Mouse (Mus musculus) CH12.LX (cell line): ENCODE data around the gene Baiap2l1. TPM values are rescaled to one million over a fixed set of nuclear protein-coding genes. Genes with fewer than 3 reads are reported as not detected.

ENCODE experiments used
- DNase-seq: peaks from one replicate; pipeline ENCODE4 v3.0.0-alpha.2; 2013; ENCODE audit errors: extremely low read depth
- H3K27ac ChIP-seq: 2 replicates; pipeline ENCODE4 v1.5.1; 2012; ENCODE audit warnings: low read depth, mild to moderate bottlenecking, control low read depth, moderate library complexity; ENCODE audit not compliant: insufficient read depth
- H3K27me3 ChIP-seq: replicated peaks from 2 replicates; pipeline ENCODE3; 2012; ENCODE audit warnings: inconsistent platforms
- H3K36me3 ChIP-seq, 2 experiments: replicated peaks in 1 of 2; 2 replicates each; pipeline versions ENCODE3 to v1.6.1; 2012; ENCODE audit warnings: inconsistent platforms in 1 of 2, low read length in 1 of 2, mild to moderate bottlenecking in 1 of 2, mixed read lengths in 1 of 2, moderate library complexity in 1 of 2; ENCODE audit not compliant: control insufficient read depth in 1 of 2, insufficient read depth in 1 of 2
- H3K4me1 ChIP-seq, 2 experiments: 2 replicates each; pipeline ENCODE4 v1.6.1; 2012; ENCODE audit warnings: inconsistent platforms in 1 of 2, moderate library complexity in 1 of 2; ENCODE audit not compliant: insufficient read depth in 2 of 2, control insufficient read depth in 1 of 2
- H3K4me2 ChIP-seq: 2 replicates; pipeline ENCODE4 v1.6.1; 2012; ENCODE audit warnings: low read depth, mild to moderate bottlenecking, control low read depth; ENCODE audit not compliant: poor library complexity, insufficient read depth, severe bottlenecking
- H3K4me3 ChIP-seq, 3 experiments: fragments of 150-350 bp in 1 of 3; sonication (generic) in 1 of 3; replicated peaks in 1 of 3; 2 replicates each; pipeline versions ENCODE3 to v1.5.1; 2011 to 2012; ENCODE audit warnings: low read depth in 2 of 3, low read length in 2 of 3, mild to moderate bottlenecking in 2 of 3, moderate library complexity in 2 of 3, control low read depth in 1 of 3, improper control_type of control experiment in 1 of 3, inconsistent platforms in 1 of 3, mixed read lengths in 1 of 3; ENCODE audit not compliant: poor library complexity in 1 of 3
- H3K79me2 ChIP-seq: replicated peaks from 2 replicates; pipeline ENCODE4 v1.6.1; 2012; ENCODE audit warnings: mild to moderate bottlenecking, moderate library complexity; ENCODE audit not compliant: control insufficient read depth, poor library complexity, insufficient read depth, severe bottlenecking; ENCODE audit errors: extremely low read depth
- H3K9ac ChIP-seq: 2 replicates; pipeline ENCODE4 v1.6.1; 2012; ENCODE audit warnings: low read depth, mild to moderate bottlenecking, control low read depth, moderate library complexity; ENCODE audit not compliant: insufficient read depth
- H3K9me3 ChIP-seq: replicated peaks from 2 replicates; pipeline ENCODE3; 2012; ENCODE audit warnings: low read length, inconsistent platforms, mixed read lengths
- BHLHE40 ChIP-seq: IDR thresholded peaks from 2 replicates; pipeline ENCODE4 v1.6.1; 2011; ENCODE audit warnings: mild to moderate bottlenecking, low read depth, low read length, improper control_type of control experiment
- CHD2 ChIP-seq: IDR thresholded peaks from 2 replicates; pipeline ENCODE4 v1.6.1; 2011; ENCODE audit warnings: low read length, improper control_type of control experiment
- CTCF ChIP-seq, 2 experiments: IDR thresholded peaks in 1 of 2; conservative IDR thresholded peaks in 1 of 2; 2 replicates each; pipeline ENCODE4 v1.5.1; 2011 to 2012; ENCODE audit warnings: low read depth in 2 of 2, low read length in 2 of 2, improper control_type of control experiment in 1 of 2, inconsistent platforms in 1 of 2, mild to moderate bottlenecking in 1 of 2, moderate library complexity in 1 of 2
- E2F4 ChIP-seq: IDR thresholded peaks from 2 replicates; pipeline ENCODE4 v1.6.1; 2011; ENCODE audit warnings: low read depth, low read length, improper control_type of control experiment; ENCODE audit not compliant: insufficient replicate concordance
- ELF1 ChIP-seq: IDR thresholded peaks from 2 replicates; pipeline ENCODE4 v1.6.1; 2014; ENCODE audit warnings: low read depth, mild to moderate bottlenecking, inconsistent platforms, low read length, improper control_type of control experiment
- EP300 ChIP-seq: IDR thresholded peaks from 2 replicates; pipeline ENCODE4 v1.6.1; 2011; ENCODE audit warnings: low read length, improper control_type of control experiment
- ETS1 ChIP-seq: conservative IDR thresholded peaks from 2 replicates; pipeline ENCODE4 v1.6.1; 2012; ENCODE audit warnings: low read depth, mild to moderate bottlenecking, inconsistent platforms, low read length, improper control_type of control experiment, moderate library complexity
- IRF4 ChIP-seq: IDR thresholded peaks from 2 replicates; pipeline ENCODE4 v1.6.1; 2014; ENCODE audit warnings: low read depth, mild to moderate bottlenecking, inconsistent platforms, low read length, improper control_type of control experiment
- MAFK ChIP-seq: IDR thresholded peaks from 2 replicates; pipeline ENCODE4 v1.6.1; 2011; ENCODE audit warnings: low read length, improper control_type of control experiment; ENCODE audit not compliant: insufficient replicate concordance
- MAX ChIP-seq: IDR thresholded peaks from 2 replicates; pipeline ENCODE4 v1.6.1; 2011; ENCODE audit warnings: low read length, improper control_type of control experiment
- MAZ ChIP-seq: IDR thresholded peaks from 2 replicates; pipeline ENCODE4 v1.6.1; 2012; ENCODE audit warnings: low read depth, mild to moderate bottlenecking, inconsistent platforms, low read length, improper control_type of control experiment, moderate library complexity
- MXI1 ChIP-seq: IDR thresholded peaks from 2 replicates; pipeline ENCODE4 v1.6.1; 2011; ENCODE audit warnings: mild to moderate bottlenecking, low read depth, low read length, improper control_type of control experiment
- MYC ChIP-seq: IDR thresholded peaks from 2 replicates; pipeline ENCODE4 v1.6.1; 2011; ENCODE audit warnings: low read depth, mild to moderate bottlenecking, improper control_type of control experiment, low read length
- NRF1 ChIP-seq: IDR thresholded peaks from 2 replicates; pipeline ENCODE4 v1.6.1; 2014; ENCODE audit warnings: low read depth, mild to moderate bottlenecking, inconsistent platforms, low read length, improper control_type of control experiment, moderate library complexity
- POLR2A ChIP-seq: IDR thresholded peaks from 2 replicates; pipeline ENCODE4 v1.6.1; 2011; ENCODE audit warnings: low read depth, mild to moderate bottlenecking, improper control_type of control experiment, low read length
- RAD21 ChIP-seq: IDR thresholded peaks from 2 replicates; pipeline ENCODE4 v1.6.1; 2011; ENCODE audit warnings: low read depth, mild to moderate bottlenecking, low read length, improper control_type of control experiment, moderate library complexity
- RCOR1 ChIP-seq: conservative IDR thresholded peaks from 2 replicates; pipeline ENCODE4 v1.6.1; 2012; ENCODE audit warnings: low read depth, mild to moderate bottlenecking, inconsistent platforms, low read length, improper control_type of control experiment
- SMC3 ChIP-seq: IDR thresholded peaks from 2 replicates; pipeline ENCODE4 v1.6.1; 2011; ENCODE audit warnings: low read depth, low read length, improper control_type of control experiment
- TCF12 ChIP-seq: IDR thresholded peaks from 2 replicates; pipeline ENCODE4 v1.6.1; 2014; ENCODE audit warnings: low read depth, mild to moderate bottlenecking, inconsistent platforms, low read length, improper control_type of control experiment
- USF1 ChIP-seq: IDR thresholded peaks from 2 replicates; pipeline ENCODE4 v1.6.1; 2014; ENCODE audit warnings: low read depth, mild to moderate bottlenecking, inconsistent platforms, low read length, improper control_type of control experiment
- ZC3H11A ChIP-seq: IDR thresholded peaks from 2 replicates; pipeline ENCODE4 v1.6.1; 2012; ENCODE audit warnings: low read depth, mild to moderate bottlenecking, inconsistent platforms, low read length, improper control_type of control experiment
- ZKSCAN1 ChIP-seq: IDR thresholded peaks from 2 replicates; pipeline ENCODE4 v1.6.1; 2012; ENCODE audit warnings: low read depth, inconsistent platforms, low read length, improper control_type of control experiment, borderline replicate concordance
- ZNF384 ChIP-seq: IDR thresholded peaks from 2 replicates; pipeline ENCODE4 v1.6.1; 2012; ENCODE audit warnings: low read depth, low read length, improper control_type of control experiment, inconsistent platforms
- dilution Hi-C: fragments of 300-500 bp; cut with MboI; formaldehyde crosslinking; loops from 2 replicates; pipeline ENCODE4 v1.14.3; 2020; ENCODE audit warnings: low sequenced_read_pairs; ENCODE audit not compliant: extremely low pct_unique_long_range_greater_than_20kb, extremely low pct_ligation_motif_present
- in situ Hi-C: fragments of 300-500 bp; cut with MboI; formaldehyde crosslinking; loops from 3 replicates; pipeline ENCODE4 v1.14.3; 2019; ENCODE audit warnings: low sequenced_read_pairs, low pct_ligation_motif_present, low pct_unique_long_range_greater_than_20kb, mixed read lengths
- polyA plus RNA-seq: library from polyadenylated mRNA; unstranded; fragments of >175 nt; gene quantifications from 2 replicates; pipeline ENCODE4 v1.2.1, GENCODE M21; 2012; ENCODE audit warnings: low read depth; ENCODE audit not compliant: insufficient read length
- total RNA-seq, 2 experiments: library from RNA; depleted of rRNA; stranded (reverse); fragments of 300-350 nt in 1 of 2; fragments of >200 nt in 1 of 2; gene quantifications; 2 replicates each; pipeline ENCODE4 v1.2.3; 2012 to 2014

Gene Baiap2l1
- total and polyA plus RNA-seq, 3 experiments: 0.04 to 0.40 (median 0.11) TPM

GRCm38 (mm10) chr5:144226220-144226619 is 131.7 kb downstream of the Baiap2l1 start:
- Histone ChIP-seq H3K27me3 (no peaks in the 10 kb centered on the region), H3K9ac (no peak overlapping the region), H3K36me3 (no peaks in the 10 kb centered on the region), H3K79me2 (no peaks in the 10 kb centered on the region), H3K4me2 (no peak overlapping the region)
- no peak for DNase-seq
- TF ChIP-seq MAFK (no peak), ELF1 (no peak), USF1 (no peak), RAD21 (no peak), NRF1 (no peak), SMC3 (no peak), ZKSCAN1 (no peak), MYC (no peak), E2F4 (no peak), POLR2A (no peak), ZNF384 (no peak), ETS1 (no peak), CHD2 (no peak), BHLHE40 (no peak), MAZ (no peak), TCF12 (no peak), RCOR1 (no peak), EP300 (no peak), ZC3H11A (no peak)
- TF ChIP-seq, all 38 proteins: peak for 0
- Histone ChIP-seq H3K4me3 (no peak overlapping the region), H3K27ac (no peak overlapping the region), H3K4me1 (peaks cover 2 to 22% of the 10 kb centered on the region in 2 experiments; a peak in 2 of 4 replicates), H3K9me3 (peaks cover 7% of the 10 kb centered on the region)
- dilution Hi-C loops (no loop called here), in situ Hi-C loops (no loop called here)

DNA sequence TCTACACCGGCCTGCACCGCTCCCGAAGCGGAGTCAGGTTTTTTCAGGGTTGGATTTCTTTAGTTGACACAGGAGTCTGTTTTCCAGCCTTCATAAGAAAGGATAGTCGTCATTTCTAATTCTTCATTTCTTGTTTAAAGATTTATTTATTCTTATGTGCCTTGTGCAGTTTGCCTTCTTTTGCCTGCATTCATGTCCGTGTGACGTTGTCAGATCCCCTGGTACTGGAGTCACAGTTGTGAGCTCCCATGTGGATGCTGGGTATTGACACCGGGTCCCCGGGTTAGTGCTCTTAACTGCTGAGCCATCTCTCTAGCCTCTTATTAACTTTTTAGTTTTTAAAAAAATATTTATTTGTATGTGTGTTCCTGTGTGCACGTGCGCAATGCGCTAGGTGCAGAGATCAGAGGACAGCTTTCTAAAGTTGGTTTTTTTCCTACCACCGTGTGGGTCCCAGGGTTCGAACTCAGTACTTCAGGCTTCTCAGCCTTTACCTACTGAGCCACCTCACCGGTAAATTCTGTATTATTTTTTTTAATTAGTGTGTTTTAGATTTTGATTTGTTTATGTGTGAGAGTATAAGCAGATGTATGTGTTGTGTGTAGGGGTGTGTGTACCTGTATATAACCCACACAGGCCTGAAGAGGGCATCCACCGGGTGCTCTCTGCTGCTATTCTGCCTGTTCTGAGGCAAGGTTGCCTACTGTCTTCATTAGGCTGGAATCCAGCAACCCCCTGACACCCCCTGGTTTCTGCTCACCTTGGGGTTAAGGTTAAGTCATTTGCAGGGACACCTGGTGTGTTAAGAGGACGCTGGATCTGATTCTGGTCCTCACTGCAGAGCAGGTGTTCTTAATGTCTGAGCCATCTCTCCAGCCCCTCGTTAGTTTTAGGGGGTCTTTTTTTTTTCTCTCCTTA is 133.8 kb downstream of the Baiap2l1 start:
- TF ChIP-seq USF1 (no peak), MXI1 (peak; percentile 45; the same call in 1 of the 2 replicates), CTCF (conservative IDR thresholded peaks at IDR 0.05 in 1 of 2, IDR thresholded peaks at IDR 0.05 in 1 of 2; ENCODE audit: low read depth in 2 of 2, low read length in 2 of 2) (peak in 1 of 2 experiments; percentile 37; a peak in 2 of 4 replicates), ETS1 (no peak), MAX (peak; percentile 14; the same call in 1 of the 2 replicates), SMC3 (peak; percentile 3; the same call in 1 of the 2 replicates), MAZ (no peak), ELF1 (no peak), IRF4 (no peak), BHLHE40 (peak; percentile 63), RAD21 (peak; percentile 3)
- Histone ChIP-seq H3K27me3 (no peaks in the 10 kb centered on the region), H3K36me3 (no peaks in the 10 kb centered on the region), H3K79me2 (no peaks in the 10 kb centered on the region), H3K4me3 (peak overlapping the region; percentile 77 to 83 (median 81)), H3K4me1 (peaks cover 2 to 26% of the 10 kb centered on the region in 2 experiments; a peak in 2 of 4 replicates), H3K9me3 (no peaks in the 10 kb centered on the region), H3K27ac (no peak overlapping the region), H3K9ac (peak overlapping the region; percentile 75; the same call in 1 of the 2 replicates), H3K4me2 (peak overlapping the region; percentile 54)
- DNase-seq: peak; percentile 20
- dilution Hi-C loops: no loop called here
- in situ Hi-C loops: loop anchor here (25.0 kb wide), 1 partner anchor 513 kb away; no protein-coding TSS in a partner anchor
